Mouse (Mus musculus) forebrain, embryonic 10.5 days (tissue): ENCODE measurements around the gene Ms4a2. TPM values are rescaled to one million over a fixed set of nuclear protein-coding genes. Genes with fewer than 3 reads are reported as not detected.

ENCODE experiments used
- polyA plus RNA-seq: library from polyadenylated mRNA; unstranded; fragments of >200 nt; fragmentation: Nextera tagmentation; extraction: Ambion mirVana; gene quantifications from 2 replicates; pipeline ENCODE4 v1.2.1, GENCODE M21; 2016

Gene Ms4a2
- polyA plus RNA-seq, 1 experiment from 2014 or later, result 0.17 TPM

Other genes starting within 250 kb of the Ms4a2 start
- gene Ms4a4a, start 248.2 kb downstream of the Ms4a2 start, polyA plus RNA-seq, result 0.93 and 1.5 TPM in 2 replicates
- gene Ms4a4c, start 218.9 kb downstream of the Ms4a2 start, polyA plus RNA-seq, result 0.17 TPM in 1 of 2 replicates, not detected in the other
- gene Ms4a4b, start 180.2 kb downstream of the Ms4a2 start, polyA plus RNA-seq, result not detected in 2 replicates
- 1.2 and 1.5 TPM in 2 replicates for gene Ms4a6c, start 154.4 kb downstream of the Ms4a2 start, polyA plus RNA-seq
- gene Gm8369, start 137.8 kb downstream of the Ms4a2 start, polyA plus RNA-seq, result not detected in 2 replicates
- gene Ms4a6b, start 107.2 kb downstream of the Ms4a2 start, polyA plus RNA-seq, result 1.1 and 1.7 TPM in 2 replicates
- gene Ms4a4d, start 86.9 kb downstream of the Ms4a2 start, polyA plus RNA-seq, result 0.57 and 0.66 TPM in 2 replicates
- gene Ms4a6d, start 18.9 kb downstream of the Ms4a2 start, polyA plus RNA-seq, result 0.71 and 1.5 TPM in 2 replicates
- gene Ms4a3, start 17.1 kb upstream of the Ms4a2 start, polyA plus RNA-seq, result not detected in 2 replicates
- not detected in 2 replicates for gene Oosp2, start 36.8 kb upstream of the Ms4a2 start, polyA plus RNA-seq
- not detected in 2 replicates for gene Oosp1, start 67.4 kb upstream of the Ms4a2 start, polyA plus RNA-seq
- gene Oosp3, start 73.3 kb upstream of the Ms4a2 start, polyA plus RNA-seq, result not detected in 2 replicates
- gene Gif, start 123.8 kb upstream of the Ms4a2 start, polyA plus RNA-seq, result not detected in 2 replicates
- 65.1 and 66.1 TPM in 2 replicates for gene Mrpl16, start 146.7 kb upstream of the Ms4a2 start, polyA plus RNA-seq
- gene Stx3, start 195.7 kb upstream of the Ms4a2 start, polyA plus RNA-seq, result 10.7 and 12.4 TPM in 2 replicates
- 0.06 TPM in 1 of 2 replicates, not detected in the other for gene Olfr1417, start 215.5 kb upstream of the Ms4a2 start, polyA plus RNA-seq
- gene Olfr1418, start 237.3 kb upstream of the Ms4a2 start, polyA plus RNA-seq, result not detected in 2 replicates